Mouse (Mus musculus): ENCODE results near the gene U2surp. TPM values are rescaled to one million over a fixed set of nuclear protein-coding genes. Genes with fewer than 3 reads are reported as not detected.

Gene U2surp
- total and polyA plus RNA-seq, 3 experiments: 3.4 to 39.9 (median 31.9) TPM

DNA sequence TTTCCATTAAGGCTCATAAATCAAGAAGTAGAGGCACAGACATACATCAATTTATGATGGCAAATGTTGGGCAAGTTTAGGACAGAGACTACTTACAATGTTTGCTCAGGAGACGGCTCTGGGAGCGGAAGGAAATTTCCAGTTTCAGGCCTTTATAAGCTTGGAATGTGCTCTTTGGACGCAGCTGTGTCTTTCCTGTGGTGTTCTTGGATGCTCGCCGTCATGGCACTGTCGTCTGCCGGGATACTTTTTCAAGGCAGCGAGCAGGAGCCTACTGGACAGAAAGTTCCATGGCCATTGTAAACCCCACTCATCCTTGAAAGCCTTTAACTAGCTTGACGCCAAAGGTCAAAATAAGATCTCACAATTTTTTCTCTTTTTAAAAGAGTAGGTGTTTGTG lies 73.9 kb downstream of the U2surp start:
- H3K27ac ChIP-seq: no peak overlapping the region
- no peaks in the 10 kb centered on the region for H3K4me1 ChIP-seq (ENCODE audit: control insufficient read depth, insufficient read depth, low read length)
- DNase-seq: no peak
- intact Hi-C loops (cut with DNase I): no loop called here
- WGBS: 88% methylated on average over 9 of the region's 9 CpGs
- H3K36me3 ChIP-seq (ENCODE audit: control insufficient read depth, insufficient read depth, low read length): no peaks in the 10 kb centered on the region
- H3K4me3 ChIP-seq: no peak overlapping the region
- no peaks in the 10 kb centered on the region for H3K79me2 ChIP-seq (replicated peaks; ENCODE audit: control insufficient read depth, insufficient read depth, low read length)
- TF ChIP-seq CTCF (IDR thresholded peaks at IDR 0.05) (no peak), EP300 (IDR thresholded peaks at IDR 0.05; ENCODE audit: insufficient read depth, low read depth, low read length) (no peak), POLR2A (IDR thresholded peaks at IDR 0.05; ENCODE audit: insufficient read depth, low read depth, low read length) (no peak)
- no peaks in the 10 kb centered on the region for H3K27me3 ChIP-seq (ENCODE audit: control insufficient read depth, insufficient read depth, low read length)
- H3K9ac ChIP-seq (ENCODE audit: low read depth, low read length): no peak overlapping the region

DNA sequence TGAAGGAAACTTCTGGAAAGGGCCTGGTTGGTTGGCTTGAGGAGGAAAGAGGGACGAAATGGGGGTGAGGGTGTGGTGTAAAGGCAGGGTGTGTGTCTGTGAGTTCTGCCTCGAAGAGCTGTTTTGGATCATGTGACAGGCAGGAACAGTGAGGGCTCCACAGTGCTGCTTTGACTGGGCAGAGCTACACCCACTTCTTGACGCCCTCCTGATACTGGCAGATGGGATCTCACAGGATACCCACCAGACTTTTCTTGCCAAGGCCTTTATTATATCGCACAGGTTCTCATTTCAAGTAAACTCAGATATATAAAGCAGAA lies 75.5 kb downstream of the U2surp start:
- Histone ChIP-seq H3K4me3 (no peak overlapping the region), H3K27me3 (ENCODE audit: control insufficient read depth, insufficient read depth, low read length) (no peaks in the 10 kb centered on the region), H3K4me1 (ENCODE audit: control insufficient read depth, insufficient read depth, low read length) (no peaks in the 10 kb centered on the region), H3K79me2 (replicated peaks; ENCODE audit: control insufficient read depth, insufficient read depth, low read length) (no peaks in the 10 kb centered on the region), H3K36me3 (ENCODE audit: control insufficient read depth, insufficient read depth, low read length) (no peaks in the 10 kb centered on the region), H3K27ac (no peak overlapping the region), H3K9ac (ENCODE audit: low read depth, low read length) (no peak overlapping the region)
- 76% methylated on average over 4 of the region's 4 CpGs for WGBS
- no peak for DNase-seq
- TF ChIP-seq CTCF (IDR thresholded peaks at IDR 0.05) (no peak), POLR2A (IDR thresholded peaks at IDR 0.05; ENCODE audit: insufficient read depth, low read depth, low read length) (no peak), EP300 (IDR thresholded peaks at IDR 0.05; ENCODE audit: insufficient read depth, low read depth, low read length) (no peak)
- intact Hi-C loops (cut with DNase I): no loop called here

DNA sequence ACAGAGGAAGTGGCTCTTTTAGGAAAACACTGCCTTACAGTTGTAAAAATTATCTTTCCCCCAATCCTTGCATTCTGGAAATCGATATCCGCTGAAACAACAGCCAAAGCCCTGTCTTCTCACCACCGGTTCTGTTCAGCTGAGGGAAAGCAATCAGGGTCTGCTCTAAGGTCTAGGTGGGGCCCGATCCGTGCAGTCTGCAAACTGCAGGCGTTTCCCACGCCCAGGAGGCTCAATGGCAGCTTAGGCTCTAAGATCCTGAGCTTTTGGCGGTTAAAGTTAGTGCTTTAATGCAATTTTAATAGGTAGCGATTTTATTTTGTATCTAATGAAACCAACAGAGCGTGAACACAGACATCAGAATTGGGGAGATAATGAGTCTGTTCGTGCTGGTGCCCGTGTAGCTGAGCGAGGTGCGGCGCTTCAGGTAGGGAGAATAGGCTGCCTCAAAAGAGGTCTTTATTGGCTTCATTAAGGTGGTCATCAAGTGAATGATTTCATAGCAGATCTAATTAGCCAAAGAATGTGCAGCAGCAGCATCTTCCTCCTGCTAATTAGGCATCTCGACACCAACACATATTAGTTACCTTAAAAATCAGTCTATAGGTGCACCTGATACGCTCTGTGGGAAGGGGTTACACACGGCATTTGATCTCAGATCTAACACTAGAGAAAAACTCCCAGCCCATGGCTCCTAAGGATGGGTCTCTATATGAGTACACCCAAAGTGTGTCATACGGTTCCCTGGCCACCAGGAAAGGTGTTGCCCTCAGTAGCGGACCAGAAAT lies 76.1 kb downstream of the U2surp start:
- intact Hi-C loops (cut with DNase I): no loop called here
- H3K79me2 ChIP-seq (replicated peaks; ENCODE audit: control insufficient read depth, insufficient read depth, low read length): no peaks in the 10 kb centered on the region
- H3K4me3 ChIP-seq: no peak overlapping the region
- no peaks in the 10 kb centered on the region for H3K36me3 ChIP-seq (ENCODE audit: control insufficient read depth, insufficient read depth, low read length)
- no peak overlapping the region for H3K9ac ChIP-seq (ENCODE audit: low read depth, low read length)
- no peaks in the 10 kb centered on the region for H3K4me1 ChIP-seq (ENCODE audit: control insufficient read depth, insufficient read depth, low read length)
- no peak overlapping the region for H3K27ac ChIP-seq
- WGBS: 72% methylated on average over 20 of the region's 20 CpGs
- H3K27me3 ChIP-seq (ENCODE audit: control insufficient read depth, insufficient read depth, low read length): no peaks in the 10 kb centered on the region
- TF ChIP-seq CTCF (IDR thresholded peaks at IDR 0.05): no peak
- TF ChIP-seq EP300 (IDR thresholded peaks at IDR 0.05; ENCODE audit: insufficient read depth, low read depth, low read length): no peak
- TF ChIP-seq POLR2A (IDR thresholded peaks at IDR 0.05; ENCODE audit: insufficient read depth, low read depth, low read length): no peak
- no peak for DNase-seq

DNA sequence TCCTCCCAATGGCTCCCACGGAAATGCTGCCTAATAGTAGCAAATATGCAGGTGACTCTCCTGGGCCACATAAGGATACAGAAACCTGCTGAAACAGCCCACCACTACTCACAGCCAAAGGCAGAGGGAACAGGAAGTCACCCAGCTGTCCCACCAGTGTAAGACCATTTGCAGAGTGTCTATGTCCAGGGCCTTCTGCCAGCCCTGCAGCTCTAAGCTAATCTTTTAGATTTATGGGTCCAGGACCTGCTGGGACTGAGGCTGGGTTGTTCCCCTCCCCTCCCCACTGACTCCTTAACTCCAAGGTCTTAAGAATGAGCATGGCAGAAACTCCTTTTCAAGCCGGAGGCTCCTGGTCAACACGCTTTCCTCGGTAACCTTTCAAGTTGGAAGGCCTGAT lies 83.5 kb downstream of the U2surp start:
- WGBS: 84% methylated on average over 4 of the region's 4 CpGs
- no peaks in the 10 kb centered on the region for H3K79me2 ChIP-seq (replicated peaks; ENCODE audit: control insufficient read depth, insufficient read depth, low read length)
- H3K9ac ChIP-seq (ENCODE audit: low read depth, low read length): no peak overlapping the region
- no peak overlapping the region for H3K27ac ChIP-seq
- no peak for TF ChIP-seq POLR2A (IDR thresholded peaks at IDR 0.05; ENCODE audit: insufficient read depth, low read depth, low read length)
- no peak for TF ChIP-seq CTCF (IDR thresholded peaks at IDR 0.05)
- TF ChIP-seq EP300 (IDR thresholded peaks at IDR 0.05; ENCODE audit: insufficient read depth, low read depth, low read length): no peak
- no peaks in the 10 kb centered on the region for H3K36me3 ChIP-seq (ENCODE audit: control insufficient read depth, insufficient read depth, low read length)
- intact Hi-C loops (cut with DNase I): no loop called here
- H3K4me1 ChIP-seq (ENCODE audit: control insufficient read depth, insufficient read depth, low read length): no peaks in the 10 kb centered on the region
- DNase-seq: no peak
- no peaks in the 10 kb centered on the region for H3K27me3 ChIP-seq (ENCODE audit: control insufficient read depth, insufficient read depth, low read length)
- no peak overlapping the region for H3K4me3 ChIP-seq

DNA sequence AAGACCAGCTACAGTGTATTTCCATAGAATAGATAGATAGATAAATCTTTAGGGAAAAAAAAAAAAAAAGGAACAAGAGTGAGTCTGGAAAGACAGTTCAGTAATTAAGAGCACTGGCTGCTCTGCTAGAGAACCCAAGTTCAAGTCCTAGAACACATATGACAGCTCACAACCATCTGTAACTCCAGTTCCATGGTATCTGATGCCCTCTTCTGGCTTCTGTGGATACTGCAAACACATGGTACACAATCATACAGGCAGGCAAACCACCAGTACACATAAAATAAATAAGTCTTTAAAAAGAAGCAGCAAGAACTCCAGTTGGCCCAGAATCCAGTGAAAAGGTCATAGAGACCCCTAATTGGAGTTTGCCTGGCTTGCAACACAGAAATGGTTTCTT lies 97.9 kb downstream of the U2surp start:
- no peak overlapping the region for H3K9ac ChIP-seq (ENCODE audit: low read depth, low read length)
- no peaks in the 10 kb centered on the region for H3K36me3 ChIP-seq (ENCODE audit: control insufficient read depth, insufficient read depth, low read length)
- intact Hi-C loops (cut with DNase I): no loop called here
- H3K27me3 ChIP-seq (ENCODE audit: control insufficient read depth, insufficient read depth, low read length): no peaks in the 10 kb centered on the region
- H3K4me1 ChIP-seq (ENCODE audit: control insufficient read depth, insufficient read depth, low read length): no peaks in the 10 kb centered on the region
- no peaks in the 10 kb centered on the region for H3K79me2 ChIP-seq (replicated peaks; ENCODE audit: control insufficient read depth, insufficient read depth, low read length)
- TF ChIP-seq CTCF (IDR thresholded peaks at IDR 0.05) (peak; percentile 40), POLR2A (IDR thresholded peaks at IDR 0.05; ENCODE audit: insufficient read depth, low read depth, low read length) (no peak)
- no peak overlapping the region for H3K27ac ChIP-seq
- no peak for DNase-seq
- H3K4me3 ChIP-seq: no peak overlapping the region

DNA sequence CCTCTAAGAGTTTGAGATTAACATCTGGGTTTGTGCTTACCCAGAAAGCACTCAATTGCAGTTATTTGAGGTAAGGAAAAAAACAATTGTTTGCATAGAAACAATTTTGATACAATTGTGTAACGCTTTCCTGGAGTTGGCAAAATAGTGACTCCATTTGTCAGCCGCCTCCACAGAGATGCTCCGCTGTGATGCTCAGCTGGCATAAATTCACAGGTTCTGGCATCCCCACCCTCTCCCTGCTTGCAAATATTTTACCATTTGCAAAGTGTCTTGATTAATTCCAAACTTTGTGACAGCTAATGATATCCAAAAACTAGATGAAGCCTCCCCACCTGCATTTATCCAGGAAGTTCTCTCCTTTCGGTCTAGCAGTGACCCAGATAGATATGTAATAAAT lies 99.7 kb downstream of the U2surp start:
- intact Hi-C loops (cut with DNase I): no loop called here
- TF ChIP-seq CTCF (IDR thresholded peaks at IDR 0.05): no peak
- Histone ChIP-seq H3K36me3 (ENCODE audit: control insufficient read depth, insufficient read depth, low read length) (no peaks in the 10 kb centered on the region), H3K27ac (no peak overlapping the region), H3K4me3 (no peak overlapping the region), H3K4me1 (ENCODE audit: control insufficient read depth, insufficient read depth, low read length) (no peaks in the 10 kb centered on the region), H3K27me3 (ENCODE audit: control insufficient read depth, insufficient read depth, low read length) (no peaks in the 10 kb centered on the region), H3K79me2 (replicated peaks; ENCODE audit: control insufficient read depth, insufficient read depth, low read length) (no peaks in the 10 kb centered on the region), H3K9ac (ENCODE audit: low read depth, low read length) (no peak overlapping the region)
- DNase-seq: no peak
- WGBS: 86% methylated on average over 4 of the region's 4 CpGs
